Mouse (Mus musculus): ENCODE results near the gene Spata31d1a. TPM values are rescaled to one million over a fixed set of nuclear protein-coding genes. Genes with fewer than 3 reads are reported as not detected.
A peak's percentile ranks its signal among the peaks of the same experiment; 100 is the strongest.

Gene Spata31d1a
- polyA plus RNA-seq, 1 experiment from 2014 or later: not detected

- no peak for ATAC-seq (replicated peaks; ENCODE audit: insufficient number of reproducible peaks, low FRiP score, low TSS enrichment)
- no peak within 1 kb of the TSS for H3K27ac ChIP-seq (ENCODE audit: low read depth, low read length)
- H3K27me3 ChIP-seq (ENCODE audit: control insufficient read depth, insufficient read depth, low read length): no peaks in the 10 kb centered on the region
- WGBS (ENCODE audit: insufficient replicate concordance): 78% methylated on average over 3 of the region's 3 CpGs
- no peak within 1 kb of the TSS for H3K4me3 ChIP-seq (ENCODE audit: low read depth, low read length)
- H3K4me1 ChIP-seq (ENCODE audit: control insufficient read depth, insufficient read depth, low read length): no peaks in the 10 kb centered on the region
- no peaks in the 10 kb centered on the region for H3K36me3 ChIP-seq (ENCODE audit: control insufficient read depth, insufficient read depth, low read length)
- H3K9me3 ChIP-seq (replicated peaks; ENCODE audit: control insufficient read depth, low read length): no peaks in the 10 kb centered on the region
- H3K9ac ChIP-seq (ENCODE audit: low read depth, low read length): no peak within 1 kb of the TSS
- H3K4me2 ChIP-seq: no peak within 1 kb of the TSS
These were observed 16.1 kb downstream of the Spata31d1a start, which contains the start of gene 4921517D22Rik for GRCm38 (mm10) chr13:59694008-59694407. Gene 4921517D22Rik (minus strand): TSS chr13:59694108.

GRCm38 (mm10) chr13:59691478-59691877, 18.7 kb downstream of the Spata31d1a start:
- Histone ChIP-seq H3K9me3 (replicated peaks; ENCODE audit: control insufficient read depth, low read length) (no peaks in the 10 kb centered on the region), H3K36me3 (ENCODE audit: control insufficient read depth, insufficient read depth, low read length) (no peaks in the 10 kb centered on the region), H3K4me2 (no peak overlapping the region), H3K9ac (ENCODE audit: low read depth, low read length) (no peak overlapping the region), H3K4me3 (ENCODE audit: low read depth, low read length) (no peak overlapping the region), H3K27me3 (ENCODE audit: control insufficient read depth, insufficient read depth, low read length) (no peaks in the 10 kb centered on the region), H3K4me1 (ENCODE audit: control insufficient read depth, insufficient read depth, low read length) (no peaks in the 10 kb centered on the region), H3K27ac (ENCODE audit: low read depth, low read length) (no peak overlapping the region)
- ATAC-seq (replicated peaks; ENCODE audit: insufficient number of reproducible peaks, low FRiP score, low TSS enrichment): no peak
- 80% methylated on average over 10 of the region's 10 CpGs for WGBS (ENCODE audit: insufficient replicate concordance)

DNA sequence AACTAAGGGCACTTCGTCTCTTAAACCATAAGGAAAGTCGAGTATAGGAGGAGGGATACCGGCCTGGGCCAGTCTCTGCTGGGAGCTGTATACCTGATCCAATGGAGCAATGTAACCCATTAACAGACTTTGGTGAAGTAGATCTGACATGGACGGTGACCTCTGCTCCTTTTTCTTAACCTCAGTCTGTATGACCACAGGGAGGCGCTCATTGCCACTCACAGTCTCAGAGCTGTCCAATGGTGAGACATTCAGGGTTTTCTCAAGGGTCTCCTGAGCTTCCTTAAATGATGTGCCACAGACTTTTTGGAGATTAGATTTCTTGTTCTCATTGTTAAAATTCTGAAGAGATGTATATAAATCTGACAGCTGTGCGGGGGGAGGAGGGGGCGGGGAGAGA, 19.6 kb downstream of the Spata31d1a start:
- Histone ChIP-seq H3K9me3 (replicated peaks; ENCODE audit: control insufficient read depth, low read length) (no peaks in the 10 kb centered on the region), H3K27ac (ENCODE audit: low read depth, low read length) (no peak overlapping the region), H3K36me3 (ENCODE audit: control insufficient read depth, insufficient read depth, low read length) (no peaks in the 10 kb centered on the region), H3K4me3 (ENCODE audit: low read depth, low read length) (no peak overlapping the region), H3K4me2 (no peak overlapping the region), H3K9ac (ENCODE audit: low read depth, low read length) (no peak overlapping the region), H3K4me1 (ENCODE audit: control insufficient read depth, insufficient read depth, low read length) (no peaks in the 10 kb centered on the region), H3K27me3 (ENCODE audit: control insufficient read depth, insufficient read depth, low read length) (no peaks in the 10 kb centered on the region)
- WGBS (ENCODE audit: insufficient replicate concordance): 82% methylated on average over 7 of the region's 7 CpGs
- no peak for ATAC-seq (replicated peaks; ENCODE audit: insufficient number of reproducible peaks, low FRiP score, low TSS enrichment)

DNA sequence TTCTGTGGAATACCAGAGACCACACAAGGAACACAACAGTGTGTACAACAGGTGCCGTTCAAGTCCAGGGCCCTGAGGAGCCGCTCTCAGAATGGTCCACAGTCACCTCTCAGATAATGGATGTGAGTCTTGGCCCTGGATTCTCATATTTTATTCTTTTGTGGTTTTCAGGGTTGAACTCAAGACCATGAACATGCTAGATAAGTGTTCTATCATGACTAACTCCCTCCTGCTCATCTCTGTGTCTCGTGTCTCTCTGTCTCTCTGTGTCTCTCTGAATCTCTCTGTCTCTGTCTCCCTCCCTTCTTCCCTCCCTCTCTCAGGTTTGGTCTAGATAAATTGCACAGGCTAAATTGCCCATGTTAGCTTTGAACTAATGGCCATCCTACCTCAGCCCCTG, 20.3 kb downstream of the Spata31d1a start:
- H3K4me3 ChIP-seq (ENCODE audit: low read depth, low read length): no peak overlapping the region
- no peak overlapping the region for H3K9ac ChIP-seq (ENCODE audit: low read depth, low read length)
- no peaks in the 10 kb centered on the region for H3K4me1 ChIP-seq (ENCODE audit: control insufficient read depth, insufficient read depth, low read length)
- no peaks in the 10 kb centered on the region for H3K27me3 ChIP-seq (ENCODE audit: control insufficient read depth, insufficient read depth, low read length)
- 90% methylated on average over 3 of the region's 3 CpGs for WGBS (ENCODE audit: insufficient replicate concordance)
- no peaks in the 10 kb centered on the region for H3K36me3 ChIP-seq (ENCODE audit: control insufficient read depth, insufficient read depth, low read length)
- no peaks in the 10 kb centered on the region for H3K9me3 ChIP-seq (replicated peaks; ENCODE audit: control insufficient read depth, low read length)
- H3K27ac ChIP-seq (ENCODE audit: low read depth, low read length): no peak overlapping the region
- no peak overlapping the region for H3K4me2 ChIP-seq
- ATAC-seq (replicated peaks; ENCODE audit: insufficient number of reproducible peaks, low FRiP score, low TSS enrichment): no peak

- Histone ChIP-seq H3K4me2 (no peak overlapping the region), H3K9ac (ENCODE audit: low read depth, low read length) (no peak overlapping the region), H3K9me3 (replicated peaks; ENCODE audit: control insufficient read depth, low read length) (no peaks in the 10 kb centered on the region), H3K27me3 (ENCODE audit: control insufficient read depth, insufficient read depth, low read length) (no peaks in the 10 kb centered on the region), H3K27ac (ENCODE audit: low read depth, low read length) (no peak overlapping the region), H3K4me1 (ENCODE audit: control insufficient read depth, insufficient read depth, low read length) (no peaks in the 10 kb centered on the region), H3K4me3 (ENCODE audit: low read depth, low read length) (no peak overlapping the region), H3K36me3 (ENCODE audit: control insufficient read depth, insufficient read depth, low read length) (no peaks in the 10 kb centered on the region)
- WGBS (ENCODE audit: insufficient replicate concordance): 72% methylated on average over 9 of the region's 9 CpGs
- ATAC-seq (replicated peaks; ENCODE audit: insufficient number of reproducible peaks, low FRiP score, low TSS enrichment): no peak
These were observed 20.8 kb downstream of the Spata31d1a start for GRCm38 (mm10) chr13:59689313-59689712.

DNA sequence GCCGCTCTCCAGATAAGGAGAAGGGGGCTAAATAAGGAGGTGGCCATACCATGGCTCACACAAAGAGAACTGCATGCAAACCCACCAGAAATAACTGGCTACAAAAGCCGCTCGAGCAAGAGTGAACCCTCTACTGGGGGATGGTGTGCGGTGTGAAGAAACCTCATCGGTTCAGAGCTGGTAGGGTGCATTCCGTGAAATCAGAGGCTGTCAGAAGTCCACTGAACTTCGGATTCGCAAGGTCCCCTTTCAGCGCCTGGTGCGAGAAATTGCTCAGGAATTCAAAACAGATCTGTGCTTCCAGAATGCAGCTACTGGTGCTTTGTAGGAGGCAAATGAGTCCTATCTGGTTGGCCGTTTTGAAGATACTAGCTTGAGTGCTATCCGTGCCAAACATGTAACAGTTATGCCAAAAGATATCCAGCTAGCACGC, 21.8 kb downstream of the Spata31d1a start:
- Histone ChIP-seq H3K9ac (ENCODE audit: low read depth, low read length) (peak overlapping the region; percentile 43; the same call in 1 of the 2 replicates), H3K27ac (ENCODE audit: low read depth, low read length) (peak overlapping the region; percentile 66; the same call in 1 of the 2 replicates), H3K4me1 (ENCODE audit: control insufficient read depth, insufficient read depth, low read length) (no peaks in the 10 kb centered on the region), H3K9me3 (replicated peaks; ENCODE audit: control insufficient read depth, low read length) (no peaks in the 10 kb centered on the region), H3K4me3 (ENCODE audit: low read depth, low read length) (peak overlapping the region; percentile 16), H3K4me2 (peak overlapping the region; percentile 61), H3K36me3 (ENCODE audit: control insufficient read depth, insufficient read depth, low read length) (no peaks in the 10 kb centered on the region), H3K27me3 (ENCODE audit: control insufficient read depth, insufficient read depth, low read length) (no peaks in the 10 kb centered on the region)
- no peak for ATAC-seq (replicated peaks; ENCODE audit: insufficient number of reproducible peaks, low FRiP score, low TSS enrichment)
- 27% methylated on average over 13 of the region's 13 CpGs for WGBS (ENCODE audit: insufficient replicate concordance)

DNA sequence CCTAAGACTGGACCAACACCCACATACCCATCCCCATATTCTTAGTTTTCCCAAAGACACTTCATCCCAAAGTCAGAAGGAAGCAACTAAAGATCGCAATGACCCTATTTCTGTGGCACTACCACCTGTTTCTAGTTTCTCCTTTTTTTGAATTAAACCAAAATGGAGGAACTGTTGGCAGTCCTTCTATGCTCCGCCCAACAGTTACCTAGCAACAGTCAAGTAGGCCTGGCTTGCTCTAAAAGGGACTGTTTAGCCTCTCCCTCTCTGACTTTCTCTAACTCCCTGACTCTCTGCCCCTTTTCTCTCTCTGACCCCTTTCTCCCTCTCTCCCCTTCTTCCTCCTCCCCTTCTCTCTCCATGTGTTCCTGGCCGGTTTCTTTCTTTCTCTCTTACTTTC, 24.9 kb downstream of the Spata31d1a start:
- peaks cover 4% of the 10 kb centered on the region; the same call in 1 of the 2 replicates for H3K4me1 ChIP-seq (ENCODE audit: control insufficient read depth, insufficient read depth, low read length)
- 77% methylated on average over 3 of the region's 3 CpGs for WGBS (ENCODE audit: insufficient replicate concordance)
- no peak overlapping the region for H3K4me3 ChIP-seq (ENCODE audit: low read depth, low read length)
- H3K4me2 ChIP-seq: no peak overlapping the region
- H3K36me3 ChIP-seq (ENCODE audit: control insufficient read depth, insufficient read depth, low read length): no peaks in the 10 kb centered on the region
- no peak for ATAC-seq (replicated peaks; ENCODE audit: insufficient number of reproducible peaks, low FRiP score, low TSS enrichment)
- no peak overlapping the region for H3K27ac ChIP-seq (ENCODE audit: low read depth, low read length)
- no peaks in the 10 kb centered on the region for H3K9me3 ChIP-seq (replicated peaks; ENCODE audit: control insufficient read depth, low read length)
- no peak overlapping the region for H3K9ac ChIP-seq (ENCODE audit: low read depth, low read length)
- 0 out of 2 replicates have a peak, but pooled peaks cover 4% of the 10 kb centered on the region for H3K27me3 ChIP-seq (ENCODE audit: control insufficient read depth, insufficient read depth, low read length)

DNA sequence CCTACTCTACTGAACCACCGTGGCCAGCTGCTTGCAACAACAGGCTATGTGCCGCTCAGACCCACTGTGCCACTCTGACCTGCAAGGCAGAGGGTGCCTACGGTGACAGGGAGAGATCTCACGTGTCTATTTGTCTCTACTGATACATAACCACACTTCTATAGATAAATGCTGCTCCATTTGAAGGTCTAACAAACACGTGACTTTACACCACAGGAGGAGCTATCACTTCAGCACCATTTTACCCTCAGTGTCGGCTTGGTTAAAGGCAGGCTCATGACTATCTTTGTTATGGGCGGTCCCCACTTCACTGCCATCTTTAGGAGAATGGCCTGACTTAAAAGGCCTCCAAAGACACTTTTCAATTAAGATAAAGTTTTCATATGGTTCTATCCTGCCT, 27.5 kb downstream of the Spata31d1a start:
- Histone ChIP-seq H3K9me3 (replicated peaks; ENCODE audit: control insufficient read depth, low read length) (no peaks in the 10 kb centered on the region), H3K27ac (ENCODE audit: low read depth, low read length) (no peak overlapping the region), H3K27me3 (ENCODE audit: control insufficient read depth, insufficient read depth, low read length) (0 out of 2 replicates have a peak, but pooled peaks cover 4% of the 10 kb centered on the region), H3K4me2 (no peak overlapping the region), H3K4me3 (ENCODE audit: low read depth, low read length) (no peak overlapping the region), H3K36me3 (ENCODE audit: control insufficient read depth, insufficient read depth, low read length) (no peaks in the 10 kb centered on the region), H3K4me1 (ENCODE audit: control insufficient read depth, insufficient read depth, low read length) (peaks cover 4% of the 10 kb centered on the region; the same call in 1 of the 2 replicates), H3K9ac (ENCODE audit: low read depth, low read length) (no peak overlapping the region)
- WGBS (ENCODE audit: insufficient replicate concordance): 19% methylated on average over 7 of the region's 7 CpGs
- ATAC-seq (replicated peaks; ENCODE audit: insufficient number of reproducible peaks, low FRiP score, low TSS enrichment): no peak

DNA sequence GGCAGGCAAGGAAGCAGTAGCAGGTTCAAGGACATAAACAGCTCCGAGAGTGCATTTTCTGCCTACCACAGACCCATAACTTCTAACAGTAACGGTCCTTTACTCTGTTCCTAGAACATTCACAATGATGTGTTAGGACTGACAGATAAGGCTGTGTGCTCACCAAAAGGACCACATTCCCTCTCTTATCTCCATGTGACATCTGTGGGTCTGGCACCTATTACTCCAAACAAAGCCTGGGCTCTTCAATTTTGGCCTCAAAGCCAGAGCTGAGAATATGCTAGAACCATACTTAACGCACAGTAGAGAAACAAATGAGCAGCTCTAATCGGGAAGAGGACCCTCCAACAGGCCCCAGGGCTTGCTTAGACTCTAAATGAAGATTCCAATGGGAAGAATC, 30.2 kb downstream of the Spata31d1a start:
- H3K9ac ChIP-seq (ENCODE audit: low read depth, low read length): no peak overlapping the region
- H3K4me2 ChIP-seq: no peak overlapping the region
- no peaks in the 10 kb centered on the region for H3K36me3 ChIP-seq (ENCODE audit: control insufficient read depth, insufficient read depth, low read length)
- H3K27ac ChIP-seq (ENCODE audit: low read depth, low read length): no peak overlapping the region
- ATAC-seq (replicated peaks; ENCODE audit: insufficient number of reproducible peaks, low FRiP score, low TSS enrichment): no peak
- H3K4me3 ChIP-seq (ENCODE audit: low read depth, low read length): no peak overlapping the region
- no peaks in the 10 kb centered on the region for H3K9me3 ChIP-seq (replicated peaks; ENCODE audit: control insufficient read depth, low read length)
- H3K27me3 ChIP-seq (ENCODE audit: control insufficient read depth, insufficient read depth, low read length): 0 out of 2 replicates have a peak, but pooled peaks cover 4% of the 10 kb centered on the region
- H3K4me1 ChIP-seq (ENCODE audit: control insufficient read depth, insufficient read depth, low read length): peaks cover 4% of the 10 kb centered on the region; the same call in 1 of the 2 replicates
- WGBS (ENCODE audit: insufficient replicate concordance): 58% methylated on average over 4 of the region's 4 CpGs
